Mouse (Mus musculus) liver, embryonic 11.5 days (tissue): ENCODE results near the gene Flvcr2. TPM values are rescaled to one million over a fixed set of nuclear protein-coding genes. Genes with fewer than 3 reads are reported as not detected.

ENCODE experiments used
- ATAC-seq: fragments of 200-750 bp; cut with Nextera tagmentation; replicated peaks from 2 replicates; pipeline ENCODE4 v1.8.0; 2017; ENCODE audit warnings: moderate number of reproducible peaks, mild to moderate bottlenecking, moderate TSS enrichment, moderate library complexity; ENCODE audit not compliant: low FRiP score
- DNase-seq: peaks from one replicate; pipeline ENCODE4 v3.0.0-alpha.2; 2017; ENCODE audit warnings: low spot score
- H3K27ac ChIP-seq: fragments of 300-500 bp; sonication (generic); 2 replicates; pipeline ENCODE4 v1.5.1; 2014; ENCODE audit warnings: mild to moderate bottlenecking, low read depth, low read length, control low read depth
- H3K27me3 ChIP-seq: fragments of 300-500 bp; sonication (generic); replicated peaks from 2 replicates; pipeline ENCODE4 v1.6.1; 2014; ENCODE audit warnings: low read length, mixed read lengths; ENCODE audit not compliant: control insufficient read depth, insufficient read depth
- H3K36me3 ChIP-seq: fragments of 300-500 bp; sonication (generic); 2 replicates; pipeline ENCODE4 v1.6.1; 2014; ENCODE audit warnings: mild to moderate bottlenecking, low read length, moderate library complexity, mixed read lengths; ENCODE audit not compliant: control insufficient read depth, insufficient read depth
- H3K4me1 ChIP-seq: fragments of 300-500 bp; sonication (generic); replicated peaks from 2 replicates; pipeline ENCODE4 v1.6.1; 2014; ENCODE audit warnings: low read length, mixed read lengths; ENCODE audit not compliant: control insufficient read depth, insufficient read depth
- H3K4me2 ChIP-seq: fragments of 300-500 bp; sonication (generic); 2 replicates; pipeline ENCODE4 v1.6.1; 2014; ENCODE audit warnings: mild to moderate bottlenecking, control low read depth, moderate library complexity
- H3K4me3 ChIP-seq: fragments of 300-500 bp; sonication (generic); 2 replicates; pipeline ENCODE4 v1.5.1; 2014; ENCODE audit warnings: low read depth, low read length, control low read depth
- H3K9ac ChIP-seq: fragments of 300-500 bp; sonication (generic); 2 replicates; pipeline ENCODE4 v1.6.1; 2014; ENCODE audit warnings: low read depth, low read length, control low read depth
- H3K9me3 ChIP-seq: fragments of 300-500 bp; sonication (generic); 2 replicates; pipeline ENCODE4 v1.6.1; 2016; ENCODE audit warnings: low read length, inconsistent platforms, mixed read lengths; ENCODE audit not compliant: control insufficient read depth
- WGBS: fragments of 180-500 bp; shearing (Covaris S2); extraction: QIAGEN DNeasy Blood & Tissue Kit; methylation state at CpG from one replicate; pipeline ENCODE4 v1.1.7; 2014; 5-methylcytosine and 5-hydroxymethylcytosine counted together
- polyA plus RNA-seq: library from polyadenylated mRNA; unstranded; fragments of >200 nt; fragmentation: Nextera tagmentation; extraction: Ambion mirVana; gene quantifications from 2 replicates; pipeline ENCODE4 v1.2.1, GENCODE M21; 2014

Gene Flvcr2
- polyA plus RNA-seq, 1 experiment from 2014 or later = 3.9 TPM

DNA sequence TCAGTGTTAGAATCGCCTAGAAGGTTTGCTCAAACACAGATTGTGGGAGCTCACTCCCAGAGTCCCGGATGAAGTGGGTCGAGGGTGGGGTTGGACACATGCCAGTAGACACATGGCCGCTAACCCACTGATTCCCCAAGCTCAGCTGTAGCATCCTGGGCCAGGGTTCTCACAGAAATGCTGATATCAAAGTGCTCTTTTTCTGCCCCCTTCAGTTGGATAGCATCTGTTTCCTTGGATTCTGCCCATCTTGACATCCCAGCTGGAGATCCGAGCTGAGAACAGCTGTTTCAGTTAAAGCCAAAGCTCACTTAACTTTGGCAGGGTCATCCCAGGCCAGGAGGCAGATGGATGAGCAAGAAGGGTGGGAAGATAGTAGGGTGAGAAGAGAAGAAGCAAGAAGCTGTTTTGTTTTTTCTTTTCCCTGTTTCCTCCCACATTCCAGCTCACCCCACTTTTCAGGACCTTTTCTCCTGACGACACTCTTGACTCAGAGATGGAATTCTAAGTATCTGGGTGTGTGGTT, 46.5 kb downstream of the Flvcr2 start:
- H3K4me2 ChIP-seq = no peak overlapping the region
- no peaks in the 10 kb centered on the region for H3K4me1 ChIP-seq
- DNase-seq (no peak), ATAC-seq (no peak)
- 62% methylated on average over 6 of the region's 6 CpGs for WGBS
- H3K4me3 ChIP-seq = no peak overlapping the region
- H3K27ac ChIP-seq = no peak overlapping the region
- H3K36me3 ChIP-seq = no peaks in the 10 kb centered on the region
- no peaks in the 10 kb centered on the region for H3K27me3 ChIP-seq
- no peak overlapping the region for H3K9ac ChIP-seq
- no peaks in the 10 kb centered on the region for H3K9me3 ChIP-seq

DNA sequence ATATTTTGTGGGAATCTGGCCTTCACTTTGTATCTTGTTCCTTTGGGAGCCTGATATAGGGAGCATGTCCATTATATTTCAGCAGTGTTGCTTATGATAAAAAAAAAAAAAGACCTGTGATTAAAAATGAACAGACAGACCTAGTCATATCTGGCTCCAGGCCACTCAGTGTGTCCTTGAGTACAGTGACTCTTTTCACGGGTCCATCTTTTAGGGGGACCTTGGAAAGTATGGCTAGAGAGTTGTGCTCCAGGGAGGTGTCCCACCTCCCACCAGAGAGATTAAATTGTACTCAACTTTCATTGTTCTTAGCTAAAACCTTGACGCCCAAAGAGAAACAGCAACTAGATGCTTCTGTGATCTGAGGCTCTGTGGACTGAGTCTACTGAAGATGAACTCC, 47.8 kb downstream of the Flvcr2 start:
- no peaks in the 10 kb centered on the region for H3K36me3 ChIP-seq
- no peak overlapping the region for H3K4me2 ChIP-seq
- H3K9ac ChIP-seq = no peak overlapping the region
- no peaks in the 10 kb centered on the region for H3K9me3 ChIP-seq
- no peaks in the 10 kb centered on the region for H3K27me3 ChIP-seq
- 74% methylated on average over 2 of the region's 2 CpGs for WGBS
- no peak overlapping the region for H3K4me3 ChIP-seq
- no peak overlapping the region for H3K27ac ChIP-seq
- DNase-seq (no peak), ATAC-seq (no peak)
- H3K4me1 ChIP-seq = no peaks in the 10 kb centered on the region

DNA sequence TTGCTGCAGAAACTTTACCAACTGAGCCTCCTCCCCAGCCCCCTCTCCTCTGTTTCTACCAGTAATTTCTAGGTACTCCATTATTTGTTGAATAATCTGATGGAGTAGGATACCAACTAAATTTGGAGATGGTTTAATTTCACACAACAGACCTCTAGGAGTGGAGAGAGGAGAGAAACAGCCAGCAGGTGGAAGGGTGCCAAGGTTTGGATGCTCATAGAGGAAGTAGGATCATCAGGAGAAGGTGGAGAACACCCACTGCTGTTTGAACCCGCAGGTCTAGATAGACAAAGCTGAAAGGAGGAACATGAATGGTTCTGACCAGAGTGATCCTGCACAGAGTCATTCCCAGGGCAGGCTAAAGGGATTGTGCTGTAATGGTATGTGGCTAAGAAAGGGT, 49.2 kb downstream of the Flvcr2 start:
- ATAC-seq (no peak), DNase-seq (no peak)
- WGBS = 65% methylated on average over 1 of the region's 1 CpGs
- H3K4me3 ChIP-seq = no peak overlapping the region
- no peaks in the 10 kb centered on the region for H3K27me3 ChIP-seq
- no peak overlapping the region for H3K27ac ChIP-seq
- no peaks in the 10 kb centered on the region for H3K36me3 ChIP-seq
- no peaks in the 10 kb centered on the region for H3K9me3 ChIP-seq
- no peaks in the 10 kb centered on the region for H3K4me1 ChIP-seq
- H3K4me2 ChIP-seq = no peak overlapping the region
- no peak overlapping the region for H3K9ac ChIP-seq

DNA sequence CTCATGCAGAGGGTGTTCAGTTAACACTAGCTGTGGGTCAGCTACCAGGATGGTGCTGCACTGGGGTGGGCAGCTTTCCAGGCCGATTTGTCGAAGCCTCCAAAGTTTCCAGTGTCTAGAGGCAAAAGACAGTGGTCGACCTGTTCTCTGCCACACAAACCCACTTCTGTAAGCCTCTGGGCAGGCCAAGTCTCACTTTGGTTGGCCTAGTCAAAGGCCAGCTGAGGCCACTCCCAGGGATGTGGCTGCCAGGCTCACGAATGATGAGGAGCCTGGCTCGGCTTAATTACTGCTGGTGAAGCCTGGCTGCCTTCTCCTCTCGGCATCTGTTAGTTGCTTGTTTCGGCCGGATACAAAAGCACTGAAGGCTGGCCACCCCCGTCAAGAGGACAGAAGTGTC, 53.7 kb downstream of the Flvcr2 start:
- H3K27me3 ChIP-seq = no peaks in the 10 kb centered on the region
- H3K4me3 ChIP-seq = no peak overlapping the region
- H3K4me1 ChIP-seq = no peaks in the 10 kb centered on the region
- H3K4me2 ChIP-seq = no peak overlapping the region
- ATAC-seq = no peak
- WGBS = 68% methylated on average over 9 of the region's 9 CpGs
- DNase-seq = no peak
- no peaks in the 10 kb centered on the region for H3K9me3 ChIP-seq
- no peak overlapping the region for H3K9ac ChIP-seq
- no peaks in the 10 kb centered on the region for H3K36me3 ChIP-seq
- H3K27ac ChIP-seq = no peak overlapping the region

DNA sequence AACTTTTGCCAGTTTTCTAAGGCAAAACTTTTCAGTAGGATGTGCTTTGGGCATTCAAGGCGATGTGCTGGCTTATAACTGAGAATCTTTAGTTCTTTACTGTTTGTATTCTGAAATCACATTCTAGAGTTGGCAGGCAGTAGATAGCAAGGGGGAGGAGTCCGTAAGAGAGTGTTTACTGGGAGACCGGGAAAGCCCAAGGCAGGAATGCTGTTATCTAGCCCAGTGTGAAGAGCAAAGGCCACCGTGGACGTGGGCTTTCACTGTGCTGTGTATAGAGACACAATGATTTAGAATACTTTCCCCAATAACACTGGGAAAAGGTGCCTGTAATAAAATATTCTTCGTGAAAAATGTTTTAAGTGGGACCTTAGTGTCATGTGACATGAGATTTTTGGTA, 63.4 kb downstream of the Flvcr2 start:
- ATAC-seq (no peak), DNase-seq (no peak)
- no peaks in the 10 kb centered on the region for H3K27me3 ChIP-seq
- H3K9ac ChIP-seq = no peak overlapping the region
- peaks cover 11% of the 10 kb centered on the region; the same call in 1 of the 2 replicates for H3K36me3 ChIP-seq
- H3K4me2 ChIP-seq = no peak overlapping the region
- 43% methylated on average over 6 of the region's 6 CpGs for WGBS
- no peaks in the 10 kb centered on the region for H3K9me3 ChIP-seq
- H3K4me3 ChIP-seq = no peak overlapping the region
- H3K4me1 ChIP-seq = no peaks in the 10 kb centered on the region; the same call in none of the 2 replicates
- H3K27ac ChIP-seq = no peak overlapping the region

DNA sequence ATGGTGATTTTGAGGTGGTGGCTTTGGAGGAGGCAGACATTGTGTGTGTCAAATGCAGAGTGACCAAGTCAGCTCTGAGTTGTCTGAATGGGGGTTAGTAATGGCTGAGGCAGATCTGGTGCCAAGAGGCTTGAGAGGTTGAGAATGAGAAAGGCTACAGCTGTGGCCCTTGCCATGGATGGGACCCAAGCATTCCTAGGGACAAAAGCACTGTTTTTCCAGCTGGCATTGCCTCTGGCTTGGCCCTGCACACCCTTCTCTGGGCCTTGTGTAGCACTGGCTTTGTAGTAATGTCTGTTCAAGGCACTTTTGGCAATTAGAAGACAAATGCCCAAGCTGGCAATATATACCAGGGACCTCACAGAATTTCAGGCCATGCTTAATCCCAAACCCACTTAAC, 64.6 kb downstream of the Flvcr2 start:
- ATAC-seq (no peak), DNase-seq (no peak)
- Histone ChIP-seq H3K9me3 (no peaks in the 10 kb centered on the region), H3K36me3 (peaks cover 11% of the 10 kb centered on the region; the same call in 1 of the 2 replicates), H3K9ac (no peak overlapping the region), H3K27ac (no peak overlapping the region), H3K4me3 (no peak overlapping the region), H3K4me1 (no peaks in the 10 kb centered on the region; the same call in none of the 2 replicates), H3K27me3 (no peaks in the 10 kb centered on the region), H3K4me2 (no peak overlapping the region)

DNA sequence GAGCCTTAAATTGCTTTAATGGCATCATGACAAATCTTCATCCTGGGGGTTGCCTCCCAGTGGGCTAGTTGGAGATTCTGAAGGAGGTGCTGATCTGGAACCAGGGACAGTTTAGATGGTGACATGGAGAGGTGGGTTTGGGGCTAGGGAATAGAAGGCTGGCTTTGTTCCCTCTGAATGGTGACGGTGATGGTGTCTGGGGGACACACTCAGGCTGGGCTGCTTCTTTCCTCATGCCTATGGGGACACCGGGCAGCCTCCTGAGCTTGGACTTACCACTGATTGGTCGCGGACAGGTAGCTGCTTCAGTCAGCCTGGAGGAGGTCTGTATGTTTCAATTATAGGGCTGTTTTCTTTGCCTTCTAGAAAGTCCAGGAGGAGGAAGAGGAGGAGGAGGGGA, 65.3 kb downstream of the Flvcr2 start:
- H3K27me3 ChIP-seq = no peaks in the 10 kb centered on the region
- peaks cover 11% of the 10 kb centered on the region; the same call in 1 of the 2 replicates for H3K36me3 ChIP-seq
- H3K9ac ChIP-seq = no peak overlapping the region
- ATAC-seq = no peak
- no peaks in the 10 kb centered on the region; the same call in none of the 2 replicates for H3K4me1 ChIP-seq
- H3K4me3 ChIP-seq = no peak overlapping the region
- DNase-seq = no peak
- 94% methylated on average over 4 of the region's 4 CpGs for WGBS
- no peaks in the 10 kb centered on the region for H3K9me3 ChIP-seq
- H3K4me2 ChIP-seq = no peak overlapping the region
- H3K27ac ChIP-seq = no peak overlapping the region

DNA sequence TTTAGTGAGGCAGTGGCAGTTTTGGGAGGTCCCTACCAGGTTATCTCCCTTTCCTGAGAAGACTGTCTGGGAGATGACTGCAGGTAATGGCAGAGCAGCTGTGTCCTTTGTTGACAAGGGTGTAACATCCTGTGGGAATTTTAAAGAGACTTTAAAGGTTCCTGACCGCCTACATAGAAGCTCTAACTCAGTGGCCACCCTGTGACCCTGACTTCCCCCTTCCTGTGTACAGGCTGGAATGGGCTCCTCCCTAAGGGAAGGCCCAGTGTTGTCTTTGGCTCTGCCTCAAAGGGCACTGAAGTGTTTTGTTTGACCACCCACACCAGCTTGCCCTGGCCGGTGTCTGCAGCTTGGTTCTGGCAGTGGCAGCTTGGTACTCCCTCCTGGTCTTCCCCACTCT, 67.3 kb downstream of the Flvcr2 start:
- no peaks in the 10 kb centered on the region for H3K9me3 ChIP-seq
- no peak overlapping the region for H3K4me3 ChIP-seq
- peak; percentile 29; the same call in 1 of the 2 replicates for ATAC-seq
- WGBS = 67% methylated on average over 2 of the region's 2 CpGs
- DNase-seq = no peak
- no peaks in the 10 kb centered on the region for H3K27me3 ChIP-seq
- H3K36me3 ChIP-seq = peaks cover 14% of the 10 kb centered on the region; the same call in 1 of the 2 replicates
- no peaks in the 10 kb centered on the region; the same call in none of the 2 replicates for H3K4me1 ChIP-seq
- H3K27ac ChIP-seq = no peak overlapping the region
- no peak overlapping the region for H3K9ac ChIP-seq
- H3K4me2 ChIP-seq = no peak overlapping the region

DNA sequence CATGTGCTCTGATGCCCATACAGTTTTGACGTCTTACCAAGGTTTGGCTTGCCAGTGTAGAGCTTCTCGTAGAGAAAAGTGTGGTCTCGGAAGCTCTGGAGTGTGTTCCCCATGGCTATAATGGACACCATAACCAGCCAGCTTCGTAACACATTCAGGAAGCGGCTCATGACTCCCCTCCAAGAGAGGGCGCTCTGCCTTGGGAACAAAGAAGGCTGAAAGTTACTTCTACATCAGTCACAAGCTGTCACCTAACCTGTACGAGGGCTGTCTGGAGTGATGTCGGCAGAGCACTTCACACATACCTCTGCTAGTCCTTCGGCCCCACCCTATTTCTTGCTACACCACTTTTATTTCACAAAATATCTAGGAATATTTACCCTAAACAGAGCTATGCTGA, 75.7 kb downstream of the Flvcr2 start:
- no peak overlapping the region for H3K4me2 ChIP-seq
- no peaks in the 10 kb centered on the region for H3K27me3 ChIP-seq
- no peak overlapping the region for H3K4me3 ChIP-seq
- peaks cover 4% of the 10 kb centered on the region; the same call in 1 of the 2 replicates for H3K4me1 ChIP-seq
- peaks cover 10% of the 10 kb centered on the region; the same call in 1 of the 2 replicates for H3K36me3 ChIP-seq
- no peaks in the 10 kb centered on the region for H3K9me3 ChIP-seq
- DNase-seq (no peak), ATAC-seq (no peak)
- no peak overlapping the region for H3K27ac ChIP-seq
- H3K9ac ChIP-seq = no peak overlapping the region
- WGBS = 83% methylated on average over 9 of the region's 9 CpGs
